Mouse (Mus musculus): Measurements from ENCODE around the gene Ankrd6. TPM values are rescaled to one million over a fixed set of nuclear protein-coding genes. Genes with fewer than 3 reads are reported as not detected.

Ankrd6 gene
- total and polyA plus RNA-seq, 3 experiments, result 1.1 to 1.8 TPM; not detected in 1

DNA sequence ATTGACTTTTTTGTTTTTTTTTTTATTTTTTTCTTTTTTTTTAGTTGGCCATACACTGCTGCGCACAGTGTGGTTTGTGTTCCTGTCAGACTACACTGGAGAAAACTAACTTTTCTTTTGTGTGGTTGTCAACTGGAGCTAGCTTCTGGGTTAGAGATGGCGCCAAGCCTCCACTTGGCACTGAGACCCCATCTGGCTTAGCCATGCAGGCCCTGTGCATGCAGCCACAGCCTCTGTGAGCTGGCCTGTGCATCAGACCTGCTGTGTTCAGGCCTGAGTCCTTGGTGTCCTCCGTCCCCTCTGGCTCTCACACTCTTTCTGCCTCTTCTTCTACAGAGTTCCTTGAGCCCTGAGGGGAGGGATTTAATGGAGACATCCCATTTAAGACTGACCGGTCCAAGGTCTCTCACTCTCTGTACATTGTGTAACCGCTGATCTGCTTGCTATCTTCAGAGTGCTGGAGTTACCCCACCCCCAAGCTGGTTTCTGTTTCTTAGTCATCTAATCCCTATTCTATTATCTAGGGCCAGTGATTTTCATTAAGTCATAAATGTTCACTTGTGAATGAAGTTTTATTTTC, 96.9 kb downstream of the Ankrd6 start:
- Histone ChIP-seq H3K36me3 (ENCODE audit: control insufficient read depth in 1 of 2, insufficient read depth in 2 of 2, low read length in 2 of 2) (no peaks in the 10 kb centered on the region), H3K9me3 (replicated peaks; ENCODE audit: insufficient read depth, low read length) (no peaks in the 10 kb centered on the region), H3K9ac (ENCODE audit: control insufficient read depth, low read depth, low read length, poor library complexity, severe bottlenecking) (no peak overlapping the region), H3K27ac (ENCODE audit: control insufficient read depth, low read depth, low read length) (no peak overlapping the region), H3K4me1 (ENCODE audit: control insufficient read depth in 1 of 2, insufficient read depth in 2 of 2, low read length in 2 of 2) (no peaks in the 10 kb centered on the region), H3K4me3 (ENCODE audit: control insufficient read depth in 1 of 2, insufficient read depth in 1 of 2, low read depth in 2 of 2, low read length in 2 of 2) (no peak overlapping the region), H3K79me2 (ENCODE audit: control insufficient read depth, insufficient read depth, low read length, poor library complexity) (no peaks in the 10 kb centered on the region; the same call in 1 of the 2 replicates), H3K27me3 (ENCODE audit: control insufficient read depth in 1 of 2, insufficient read depth in 2 of 2, low read length in 2 of 2) (no peaks in the 10 kb centered on the region)
- DNase-seq (ENCODE audit: low read depth, low spot score), result no peak
- TF ChIP-seq POLR2AphosphoS2 (IDR thresholded peaks at IDR 0.05; ENCODE audit: low read length), result no peak
- TF ChIP-seq USF2 (IDR thresholded peaks at IDR 0.05; ENCODE audit: borderline replicate concordance in 1 of 2, insufficient read depth in 1 of 2, low read depth in 1 of 2, low read length in 2 of 2), result no peak
- TF ChIP-seq MAFK (IDR thresholded peaks at IDR 0.05; ENCODE audit: borderline replicate concordance, low read depth, low read length), result no peak
- TF ChIP-seq TCF12 (IDR thresholded peaks at IDR 0.05; ENCODE audit: low read depth, low read length), result no peak
- no peak for TF ChIP-seq UBTF (IDR thresholded peaks at IDR 0.05; ENCODE audit: borderline replicate concordance, insufficient read depth, low read depth, low read length)
- TF ChIP-seq MEF2A (IDR thresholded peaks at IDR 0.05; ENCODE audit: extremely low read depth, insufficient replicate concordance, low read depth, low read length, poor library complexity, severe bottlenecking), result no peak
- no peak for TF ChIP-seq KAT2A (conservative IDR thresholded peaks at IDR 0.05; ENCODE audit: low read depth, low read length)
- TF ChIP-seq MYB (IDR thresholded peaks at IDR 0.05; ENCODE audit: low read depth, low read length), result no peak
- no peak for TF ChIP-seq NRF1 (IDR thresholded peaks at IDR 0.05; ENCODE audit: insufficient read depth, low read depth, low read length, poor library complexity, severe bottlenecking)
- no peak for TF ChIP-seq JUND (IDR thresholded peaks at IDR 0.05; ENCODE audit: low read depth, low read length)

- Histone ChIP-seq H3K9ac (ENCODE audit: control insufficient read depth, low read depth, low read length, poor library complexity, severe bottlenecking) (no peak overlapping the region), H3K27ac (ENCODE audit: control insufficient read depth, low read depth, low read length) (no peak overlapping the region), H3K79me2 (ENCODE audit: control insufficient read depth, insufficient read depth, low read length, poor library complexity) (no peaks in the 10 kb centered on the region; the same call in 1 of the 2 replicates), H3K36me3 (ENCODE audit: control insufficient read depth in 1 of 2, insufficient read depth in 2 of 2, low read length in 2 of 2) (no peaks in the 10 kb centered on the region), H3K27me3 (ENCODE audit: control insufficient read depth in 1 of 2, insufficient read depth in 2 of 2, low read length in 2 of 2) (no peaks in the 10 kb centered on the region), H3K4me1 (ENCODE audit: control insufficient read depth in 1 of 2, insufficient read depth in 2 of 2, low read length in 2 of 2) (no peaks in the 10 kb centered on the region), H3K9me3 (replicated peaks; ENCODE audit: insufficient read depth, low read length) (no peaks in the 10 kb centered on the region), H3K4me3 (ENCODE audit: control insufficient read depth in 1 of 2, insufficient read depth in 1 of 2, low read depth in 2 of 2, low read length in 2 of 2) (no peak overlapping the region)
- TF ChIP-seq SIN3A (IDR thresholded peaks at IDR 0.05; ENCODE audit: low read length) (no peak), MYC (IDR thresholded peaks at IDR 0.05; ENCODE audit: low read depth, low read length) (no peak), CHD2 (IDR thresholded peaks at IDR 0.05; ENCODE audit: low read length) (no peak), ETS1 (IDR thresholded peaks at IDR 0.05; ENCODE audit: low read depth, low read length) (no peak), MYB (IDR thresholded peaks at IDR 0.05; ENCODE audit: low read depth, low read length) (no peak), POLR2AphosphoS5 (IDR thresholded peaks at IDR 0.05; ENCODE audit: borderline replicate concordance, low read depth, low read length) (no peak), ZC3H11A (IDR thresholded peaks at IDR 0.05; ENCODE audit: low read depth, low read length) (no peak), MAZ (IDR thresholded peaks at IDR 0.05; ENCODE audit: low read depth, low read length) (no peak), ZMIZ1 (IDR thresholded peaks at IDR 0.05; ENCODE audit: low read depth, low read length) (no peak), MAFK (IDR thresholded peaks at IDR 0.05; ENCODE audit: borderline replicate concordance, low read depth, low read length) (no peak)
- DNase-seq (ENCODE audit: low read depth, low spot score), result no peak
Observed at GRCm38 (mm10) chr4:32852819-32853218, 97.8 kb downstream of the Ankrd6 start.
